Mouse (Mus musculus) testis, adult 2 months (tissue): ENCODE data around the gene Ifi27.
"Not testable (repeated sequence)": the region's sequence is repeated elsewhere in the genome, so short reads cannot be mapped to it uniquely, and the experiment has no call there.

Experiments
- CTCF ChIP-seq: fragments of 200-500 bp; IDR thresholded peaks from 2 replicates; pipeline ENCODE4 v1.5.1; 2012; ENCODE audit warnings: low read depth, mild to moderate bottlenecking, inconsistent platforms, low read length, moderate library complexity; ENCODE audit not compliant: control insufficient read depth, insufficient read depth, insufficient replicate concordance
- POLR2A ChIP-seq: fragments of 200-500 bp; IDR thresholded peaks from 2 replicates; pipeline ENCODE4 v1.6.1; 2012; ENCODE audit warnings: low read depth, mild to moderate bottlenecking, inconsistent platforms, low read length, moderate library complexity; ENCODE audit not compliant: control insufficient read depth

DNA sequence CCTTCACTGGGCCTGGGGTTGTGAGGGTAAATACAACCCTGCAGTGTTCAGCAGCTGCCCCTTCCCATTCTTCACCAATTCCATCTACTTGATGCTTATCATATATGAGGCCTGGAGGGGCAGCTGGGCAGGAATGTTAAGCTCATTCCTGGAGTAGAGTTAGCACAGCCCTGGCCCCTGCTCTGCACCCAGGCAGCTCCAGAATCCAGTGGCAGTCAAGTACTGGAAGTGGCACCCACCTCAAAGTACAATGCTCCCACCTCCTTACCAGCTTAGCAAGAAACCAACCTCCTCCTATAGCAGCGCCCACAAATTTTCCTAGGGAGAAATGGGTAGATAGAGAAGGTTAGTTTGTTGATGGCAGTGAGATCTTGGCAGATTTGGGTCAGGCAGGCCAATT, 22.7 kb downstream of the Ifi27 start:
- not testable (repeated sequence) for TF ChIP-seq CTCF, POLR2A
